Mouse (Mus musculus): ENCODE data around the gene Prl2c5. TPM values are rescaled to one million over a fixed set of nuclear protein-coding genes. Genes with fewer than 3 reads are reported as not detected.
"Not testable (repeated sequence)": the region's sequence is repeated elsewhere in the genome, so short reads cannot be mapped to it uniquely, and the experiment has no call there.

Gene Prl2c5
- not detected in 2 replicates for polyA plus RNA-seq (2016; fragmentation: Nextera tagmentation; extraction: Ambion mirVana)

DNA sequence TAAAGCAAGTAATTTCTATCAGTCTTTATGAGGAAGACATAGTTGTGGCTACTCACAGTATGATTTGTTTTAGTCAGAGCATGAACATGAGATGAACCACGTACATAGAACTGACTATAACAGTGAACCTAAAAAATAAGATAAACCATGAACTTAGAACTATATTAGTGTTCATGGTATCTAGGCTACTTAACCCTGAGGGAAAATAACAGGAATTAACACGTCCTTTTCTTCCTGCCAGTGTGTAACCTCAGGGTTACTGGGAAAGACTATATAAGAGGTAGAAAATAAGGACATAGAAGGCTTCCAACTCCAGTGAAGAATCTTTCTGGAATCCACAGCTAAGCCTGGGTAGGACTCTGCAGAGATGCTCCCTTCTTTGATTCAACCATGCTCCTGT is at the start of gene Prl2c5:
Prl2c5 (plus strand) TSS at position 301 of the 400 bp plus-strand sequence.
- WGBS = 63% methylated on average over 2 of the region's 2 CpGs
- not testable (repeated sequence) for ATAC-seq (ENCODE audit: low FRiP score, low read depth); H3K27me3 ChIP-seq; H3K9ac ChIP-seq (replicated peaks); H3K9me3 ChIP-seq; H3K27ac ChIP-seq (replicated peaks); H3K4me2 ChIP-seq (replicated peaks); H3K4me3 ChIP-seq; H3K4me1 ChIP-seq; H3K36me3 ChIP-seq

DNA sequence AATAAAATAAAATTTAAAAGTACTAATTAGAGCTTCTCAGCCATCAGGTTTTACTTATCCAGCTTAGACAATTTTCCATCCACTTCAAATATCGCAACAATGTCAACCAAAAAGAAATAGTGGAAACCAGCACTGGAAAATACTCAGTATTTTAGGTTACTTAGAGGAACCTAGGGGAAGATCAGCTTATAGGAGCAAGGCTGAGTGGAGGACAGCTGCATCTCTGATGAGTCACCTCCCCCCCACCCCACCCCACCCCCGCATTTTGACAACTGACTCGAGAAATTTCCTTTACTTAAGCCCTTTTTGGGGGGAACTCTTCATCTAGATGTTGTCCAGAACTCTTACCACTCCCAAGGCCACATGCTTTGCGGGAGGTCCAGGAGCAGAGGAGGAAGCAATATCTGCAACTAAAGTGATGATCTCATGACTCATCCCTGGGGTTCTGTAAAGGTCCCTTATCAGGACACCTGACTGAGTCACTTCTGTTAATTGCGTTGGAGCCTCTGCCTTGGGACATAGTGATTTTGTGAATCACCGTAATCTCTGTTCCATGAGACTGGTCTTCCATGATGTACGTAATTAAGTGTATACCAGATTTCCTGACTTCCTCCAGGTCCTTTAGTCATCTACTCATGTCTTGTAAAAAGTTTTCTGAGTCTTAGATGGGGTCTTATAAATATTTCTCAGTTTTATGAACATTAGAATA is 19.6 kb upstream of the Prl2c5 start:
- not testable (repeated sequence) for H3K9ac ChIP-seq (replicated peaks); H3K4me2 ChIP-seq (replicated peaks); H3K9me3 ChIP-seq; H3K4me1 ChIP-seq; H3K27ac ChIP-seq (replicated peaks); H3K4me3 ChIP-seq; ATAC-seq (ENCODE audit: low FRiP score, low read depth); H3K36me3 ChIP-seq; H3K27me3 ChIP-seq
- WGBS = 60% methylated on average over 4 of the region's 7 CpGs

DNA sequence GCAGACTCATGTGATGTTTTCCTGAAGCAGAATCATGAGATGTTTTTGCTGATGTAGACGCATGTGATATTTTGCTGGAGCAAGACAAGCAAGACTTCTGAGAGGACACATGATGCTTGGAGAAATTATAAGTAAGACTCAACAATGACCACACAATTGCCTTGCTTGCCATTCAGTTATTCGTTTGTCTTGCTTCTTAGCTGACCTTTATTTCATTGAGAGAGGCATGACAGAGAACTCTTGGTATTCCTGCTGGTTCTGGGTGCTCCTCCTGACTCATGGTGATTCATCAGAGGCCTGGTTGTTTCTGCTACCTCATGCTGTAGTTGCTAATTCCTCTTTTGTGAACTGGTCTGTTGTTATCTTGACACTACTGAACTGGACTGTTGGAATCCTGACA is 13.9 kb upstream of the Prl2c5 start:
- ATAC-seq (ENCODE audit: low FRiP score, low read depth); H3K27ac ChIP-seq (replicated peaks); H3K9me3 ChIP-seq; H3K27me3 ChIP-seq; H3K4me1 ChIP-seq; H3K9ac ChIP-seq (replicated peaks); H3K4me3 ChIP-seq; H3K4me2 ChIP-seq (replicated peaks); H3K36me3 ChIP-seq: not testable (repeated sequence)
- WGBS = 75% methylated on average over 2 of the region's 2 CpGs

DNA sequence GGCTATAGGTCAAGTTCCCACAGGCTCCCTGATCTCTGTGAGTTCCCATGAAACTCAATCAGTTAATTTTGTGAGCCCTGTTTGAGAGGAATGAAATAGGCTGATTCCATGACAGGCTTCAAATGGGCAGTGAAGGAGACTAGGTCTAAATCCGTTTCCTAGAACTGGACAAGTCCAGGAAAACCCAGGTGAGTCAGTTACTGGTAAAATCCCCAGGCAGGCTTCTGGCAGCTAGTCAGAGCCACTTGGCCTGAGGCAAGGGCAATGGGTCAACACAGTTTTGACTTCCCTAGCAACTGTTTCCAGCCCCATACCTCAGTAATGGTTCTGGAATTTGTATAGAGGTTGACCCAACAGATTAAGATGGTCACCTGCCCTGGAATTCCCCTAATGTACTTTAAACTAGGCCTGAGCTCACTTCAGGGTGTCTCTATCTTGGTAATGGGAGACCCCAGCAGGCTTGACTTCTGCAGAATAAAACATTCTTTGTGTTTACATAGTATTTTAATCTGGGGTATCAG is 8.8 kb upstream of the Prl2c5 start:
- H3K27ac ChIP-seq (replicated peaks); H3K9ac ChIP-seq (replicated peaks); H3K4me2 ChIP-seq (replicated peaks); H3K36me3 ChIP-seq; H3K4me3 ChIP-seq; H3K9me3 ChIP-seq; H3K4me1 ChIP-seq; H3K27me3 ChIP-seq; ATAC-seq (ENCODE audit: low FRiP score, low read depth): not testable (repeated sequence)
- 44% methylated on average over 1 of the region's 1 CpGs for WGBS

DNA sequence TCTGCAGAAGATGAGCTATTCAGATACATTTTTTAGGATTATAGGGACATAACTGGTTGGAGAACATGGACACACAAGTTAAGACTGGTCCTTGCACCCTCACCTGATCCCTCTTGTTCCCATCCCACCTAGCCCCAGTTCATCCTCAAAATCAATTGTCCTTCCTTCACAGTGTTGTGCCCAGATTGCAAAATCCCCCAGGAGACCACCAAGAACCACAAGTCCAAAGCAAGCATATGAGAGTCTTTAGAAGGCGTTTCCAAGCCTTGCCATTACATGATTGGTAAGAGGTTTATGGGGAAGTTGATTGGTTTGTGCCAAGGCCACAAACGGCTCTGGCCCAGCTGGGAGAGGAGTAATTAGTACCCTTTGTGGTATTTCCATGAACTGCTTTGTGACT is 6.8 kb upstream of the Prl2c5 start:
- not testable (repeated sequence) for ATAC-seq (ENCODE audit: low FRiP score, low read depth); H3K4me2 ChIP-seq (replicated peaks); H3K27me3 ChIP-seq; H3K36me3 ChIP-seq; H3K9me3 ChIP-seq; H3K9ac ChIP-seq (replicated peaks); H3K4me3 ChIP-seq; H3K4me1 ChIP-seq; H3K27ac ChIP-seq (replicated peaks)
- WGBS = 57% methylated on average over 2 of the region's 2 CpGs

DNA sequence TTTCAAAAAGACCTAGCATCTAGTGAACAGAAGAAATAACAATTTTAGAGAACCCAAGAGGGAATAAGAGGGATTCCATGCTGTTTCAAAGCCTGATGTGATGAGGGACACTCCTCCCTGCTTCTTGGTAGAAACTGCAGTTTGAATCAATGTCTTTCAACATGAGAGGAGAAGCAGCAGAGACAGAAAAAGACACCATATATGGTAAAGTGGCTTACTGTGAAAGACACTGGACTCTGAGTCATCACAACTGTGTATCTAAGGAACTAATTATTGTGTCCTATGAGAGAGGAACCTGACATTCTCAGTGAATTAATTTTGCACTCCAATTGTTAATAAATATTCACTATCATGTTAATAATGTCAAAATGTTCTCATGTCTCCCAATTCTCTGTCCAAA is 28.7 kb downstream of the Prl2c5 start:
- H3K4me2 ChIP-seq (replicated peaks); H3K9me3 ChIP-seq; H3K27me3 ChIP-seq; H3K4me3 ChIP-seq; ATAC-seq (ENCODE audit: low FRiP score, low read depth); H3K4me1 ChIP-seq; H3K27ac ChIP-seq (replicated peaks); H3K9ac ChIP-seq (replicated peaks); H3K36me3 ChIP-seq: not testable (repeated sequence)

DNA sequence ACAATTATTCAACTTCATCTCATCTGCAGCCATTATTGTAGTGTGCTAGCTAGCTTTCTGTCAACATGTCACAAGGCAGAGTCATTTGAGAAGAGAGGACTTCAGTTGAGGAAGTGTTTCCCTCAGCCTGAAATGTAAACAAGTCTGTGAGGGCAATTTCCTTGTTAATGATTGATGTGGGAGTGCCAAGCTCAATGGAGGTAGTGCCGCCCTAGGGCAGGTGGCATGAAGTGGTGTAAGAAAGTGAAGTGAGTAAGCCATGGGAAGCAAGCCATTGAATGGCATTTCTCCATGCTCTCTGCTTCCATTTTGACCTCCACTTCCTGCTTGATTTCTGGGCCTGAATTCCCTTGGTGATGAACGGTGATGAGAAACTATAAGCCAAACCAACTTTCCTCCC is 33.8 kb downstream of the Prl2c5 start:
- not testable (repeated sequence) for H3K36me3 ChIP-seq; H3K4me3 ChIP-seq; H3K9me3 ChIP-seq; ATAC-seq (ENCODE audit: low FRiP score, low read depth); H3K4me2 ChIP-seq (replicated peaks); H3K4me1 ChIP-seq; H3K27ac ChIP-seq (replicated peaks); H3K27me3 ChIP-seq; H3K9ac ChIP-seq (replicated peaks)
- 88% methylated on average over 2 of the region's 2 CpGs for WGBS

DNA sequence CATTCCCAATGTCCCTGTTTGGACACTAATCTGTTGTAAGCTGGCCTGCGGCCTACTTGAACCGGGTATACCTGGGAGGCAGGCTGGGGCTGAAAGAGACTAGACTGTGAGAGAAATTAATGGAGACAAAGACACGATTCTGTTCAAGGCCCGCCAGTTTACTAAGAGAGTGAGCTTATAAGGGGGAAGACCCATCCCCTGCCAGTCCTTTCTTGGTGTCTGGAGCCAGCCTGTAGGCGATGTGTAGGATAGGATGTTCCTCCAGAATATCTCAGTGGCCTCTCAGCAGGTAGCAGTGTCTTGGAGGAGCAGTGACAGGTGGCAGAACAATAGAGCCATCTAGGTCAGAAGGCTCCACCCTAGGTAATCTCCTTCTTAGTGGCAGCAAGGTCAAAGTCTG is 37.7 kb downstream of the Prl2c5 start:
- H3K9me3 ChIP-seq; ATAC-seq (ENCODE audit: low FRiP score, low read depth); H3K9ac ChIP-seq (replicated peaks); H3K4me3 ChIP-seq; H3K36me3 ChIP-seq; H3K4me2 ChIP-seq (replicated peaks); H3K27ac ChIP-seq (replicated peaks); H3K4me1 ChIP-seq; H3K27me3 ChIP-seq: not testable (repeated sequence)
- 74% methylated on average over 5 of the region's 5 CpGs for WGBS

DNA sequence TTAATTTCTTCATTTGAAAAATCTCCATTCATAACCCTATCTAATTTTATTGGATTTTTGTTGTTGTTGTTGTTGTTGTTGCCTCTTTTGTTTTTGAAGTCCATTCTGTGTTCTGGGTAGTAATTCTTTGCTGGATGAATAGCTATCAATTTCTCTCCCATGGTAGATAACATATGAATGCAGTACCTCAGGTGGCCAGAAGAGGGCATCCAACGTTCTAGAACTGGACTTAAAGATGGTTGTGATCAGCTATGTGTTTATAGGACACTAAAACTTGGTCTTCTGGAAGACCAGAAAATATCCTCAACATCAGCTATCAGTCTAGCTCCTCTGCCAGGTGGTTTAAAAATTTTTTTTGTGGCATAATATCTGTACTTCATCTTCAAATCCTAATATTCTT is 54.9 kb downstream of the Prl2c5 start:
- not testable (repeated sequence) for H3K27ac ChIP-seq (replicated peaks); H3K9me3 ChIP-seq; H3K4me3 ChIP-seq; H3K27me3 ChIP-seq; H3K4me1 ChIP-seq; H3K9ac ChIP-seq (replicated peaks); H3K4me2 ChIP-seq (replicated peaks); H3K36me3 ChIP-seq; ATAC-seq (ENCODE audit: low FRiP score, low read depth)
- 0% methylated on average over 1 of the region's 1 CpGs for WGBS

Other genes with a start within 250 kb of the Prl2c5 start
- gene Prl2c2, start 177.3 kb upstream of the Prl2c5 start, polyA plus RNA-seq (2016; fragmentation: Nextera tagmentation; extraction: Ambion mirVana) = not detected in 2 replicates
- 28.7 and 29.4 TPM in 2 replicates for gene Gpr137b, start 211.3 kb downstream of the Prl2c5 start, polyA plus RNA-seq (2016; fragmentation: Nextera tagmentation; extraction: Ambion mirVana)

Data from midbrain, embryonic 12.5 days (tissue).